Mouse (Mus musculus): ENCODE measurements around the gene Tmf1. TPM values are rescaled to one million over a fixed set of nuclear protein-coding genes. Genes with fewer than 3 reads are reported as not detected.

Tmf1 gene
- total and polyA plus RNA-seq, 2 experiments from 2014 or later = 32.7 to 41.3 TPM

GRCm38 (mm10) chr6:97222321-97222720 is 43.4 kb upstream of the Tmf1 start:
- ATAC-seq (no peak), DNase-seq (no peak)
- no peak overlapping the region for H3K4me3 ChIP-seq (ENCODE audit: low read depth, low read length)
- H3K9ac ChIP-seq = no peak overlapping the region
- H3K9me3 ChIP-seq (ENCODE audit: low read length) = no peaks in the 10 kb centered on the region
- H3K36me3 ChIP-seq (ENCODE audit: insufficient read depth) = no peaks in the 10 kb centered on the region; the same call in 1 of the 2 replicates
- WGBS = 41% methylated on average over 6 of the region's 6 CpGs
- no peak overlapping the region for H3K27ac ChIP-seq (ENCODE audit: low read depth, low read length)
- H3K4me2 ChIP-seq (ENCODE audit: low read depth) = no peak overlapping the region
- peaks cover 5% of the 10 kb centered on the region for H3K4me1 ChIP-seq (ENCODE audit: insufficient read depth)
- no peak for TF ChIP-seq CTCF (IDR thresholded peaks at IDR 0.05; ENCODE audit: low read depth)
- H3K27me3 ChIP-seq (ENCODE audit: insufficient read depth, low read length) = no peaks in the 10 kb centered on the region

DNA sequence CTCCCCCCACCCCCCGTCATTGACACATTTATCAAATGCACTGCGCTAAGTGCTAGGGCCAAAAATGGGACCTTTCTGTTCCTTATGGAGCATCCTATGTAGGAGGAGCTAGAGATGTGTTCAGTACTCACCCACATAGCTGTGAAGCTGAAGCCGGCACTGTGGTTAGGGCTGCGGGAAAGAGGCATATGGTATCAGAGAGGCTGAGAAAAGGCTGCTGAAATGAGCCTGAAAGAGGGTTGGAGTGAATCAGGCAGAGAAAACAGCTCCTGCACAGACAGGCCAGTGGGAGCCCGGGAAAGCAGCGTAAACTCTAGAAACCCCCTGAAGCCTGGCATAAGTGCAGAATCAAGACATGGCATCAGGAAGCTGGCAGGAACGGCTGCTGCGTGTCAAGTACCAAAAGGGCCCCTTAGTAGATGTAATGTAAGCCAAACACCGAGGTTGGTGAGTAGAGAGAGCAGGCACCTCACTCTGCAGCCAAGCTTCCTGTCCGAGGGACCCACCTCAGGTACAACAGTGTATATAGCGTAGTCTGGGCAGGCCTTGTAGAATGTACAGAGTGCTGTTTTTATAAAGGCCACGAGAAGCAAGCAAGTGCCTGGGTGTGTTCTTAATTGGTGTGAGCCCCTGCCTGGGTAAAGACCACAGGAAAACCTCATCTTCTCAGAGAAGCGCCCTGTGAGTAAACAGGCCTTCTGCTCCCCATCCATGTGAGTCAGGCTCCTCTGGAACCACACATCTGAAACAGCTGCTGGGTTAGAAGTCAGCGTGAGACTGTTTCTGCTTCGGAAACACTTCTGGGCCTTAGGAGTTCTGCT is 42.5 kb upstream of the Tmf1 start:
- peaks cover 12% of the 10 kb centered on the region for H3K4me1 ChIP-seq (ENCODE audit: insufficient read depth)
- H3K9ac ChIP-seq = no peak overlapping the region
- H3K27ac ChIP-seq (ENCODE audit: low read depth, low read length) = 0 out of 2 replicates have a peak overlapping the region, but pooled peaks have one; percentile 40
- 52% methylated on average over 15 of the region's 15 CpGs for WGBS
- peak; percentile 47 for DNase-seq
- no peaks in the 10 kb centered on the region for H3K27me3 ChIP-seq (ENCODE audit: insufficient read depth, low read length)
- no peak overlapping the region for H3K4me3 ChIP-seq (ENCODE audit: low read depth, low read length)
- H3K4me2 ChIP-seq (ENCODE audit: low read depth) = peak overlapping the region; percentile 1; the same call in 1 of the 2 replicates
- peak; percentile 78 for ATAC-seq
- TF ChIP-seq CTCF (IDR thresholded peaks at IDR 0.05; ENCODE audit: low read depth) = no peak
- no peaks in the 10 kb centered on the region for H3K9me3 ChIP-seq (ENCODE audit: low read length)
- no peaks in the 10 kb centered on the region; the same call in 1 of the 2 replicates for H3K36me3 ChIP-seq (ENCODE audit: insufficient read depth)

DNA sequence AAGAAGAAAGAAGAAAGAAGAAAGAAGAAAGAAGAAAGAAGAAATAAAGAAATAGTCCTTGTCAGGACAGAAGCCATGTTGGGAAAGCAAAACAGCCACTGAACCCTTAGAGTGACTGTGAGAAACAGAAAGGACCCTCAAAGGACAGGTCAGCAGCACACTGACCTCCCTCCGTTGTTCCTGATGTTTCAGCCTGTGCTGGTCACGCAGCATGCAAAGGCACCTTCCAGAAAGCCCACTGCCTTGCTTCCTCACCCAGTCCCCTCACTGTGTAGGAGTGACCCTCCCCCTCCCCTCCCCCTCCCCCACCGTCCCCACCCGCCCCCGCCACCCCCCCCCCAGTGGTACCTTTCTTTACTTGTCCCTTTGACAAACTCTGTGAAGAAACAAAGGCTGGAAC is 41.8 kb upstream of the Tmf1 start:
- H3K4me1 ChIP-seq (ENCODE audit: insufficient read depth) = peaks cover 12% of the 10 kb centered on the region
- no peak overlapping the region for H3K4me2 ChIP-seq (ENCODE audit: low read depth)
- H3K27ac ChIP-seq (ENCODE audit: low read depth, low read length) = no peak overlapping the region
- H3K36me3 ChIP-seq (ENCODE audit: insufficient read depth) = no peaks in the 10 kb centered on the region; the same call in 1 of the 2 replicates
- no peak for TF ChIP-seq CTCF (IDR thresholded peaks at IDR 0.05; ENCODE audit: low read depth)
- no peak overlapping the region for H3K9ac ChIP-seq
- no peak overlapping the region for H3K4me3 ChIP-seq (ENCODE audit: low read depth, low read length)
- H3K9me3 ChIP-seq (ENCODE audit: low read length) = no peaks in the 10 kb centered on the region
- 52% methylated on average over 4 of the region's 5 CpGs for WGBS
- no peaks in the 10 kb centered on the region for H3K27me3 ChIP-seq (ENCODE audit: insufficient read depth, low read length)
- DNase-seq (no peak), ATAC-seq (no peak)

- Histone ChIP-seq H3K27me3 (ENCODE audit: insufficient read depth, low read length) (no peaks in the 10 kb centered on the region), H3K4me2 (ENCODE audit: low read depth) (no peak overlapping the region), H3K36me3 (ENCODE audit: insufficient read depth) (peaks cover 6% of the 10 kb centered on the region), H3K9me3 (ENCODE audit: low read length) (no peaks in the 10 kb centered on the region), H3K9ac (no peak overlapping the region), H3K4me3 (ENCODE audit: low read depth, low read length) (no peak overlapping the region), H3K27ac (ENCODE audit: low read depth, low read length) (no peak overlapping the region), H3K4me1 (ENCODE audit: insufficient read depth) (peaks cover 23% of the 10 kb centered on the region)
- ATAC-seq (peak; percentile 40; the same call in 1 of the 2 replicates), DNase-seq (peak; percentile 28)
- no peak for TF ChIP-seq CTCF (IDR thresholded peaks at IDR 0.05; ENCODE audit: low read depth)
- 41% methylated on average over 4 of the region's 4 CpGs for WGBS
Observed at GRCm38 (mm10) chr6:97216154-97216821, 37.4 kb upstream of the Tmf1 start.

DNA sequence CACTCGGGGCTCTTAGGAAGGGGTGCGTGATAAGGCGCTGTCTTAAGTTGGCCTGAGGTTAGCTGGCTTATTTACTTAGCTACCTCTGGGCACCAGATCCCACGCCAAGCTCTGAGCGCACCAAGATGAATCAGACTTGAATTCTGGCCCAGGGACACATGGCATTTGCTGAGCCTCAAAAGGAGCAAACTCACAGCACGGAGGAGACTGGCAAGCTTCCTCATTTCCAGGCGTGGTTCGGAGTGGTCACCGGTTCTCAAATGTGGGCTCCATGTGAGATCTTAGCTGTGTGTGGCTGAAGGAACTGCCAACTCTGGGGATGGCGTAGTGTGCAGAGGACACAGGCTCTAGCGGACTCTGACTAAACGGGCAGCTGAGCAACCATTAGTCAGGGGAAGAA is 33.1 kb upstream of the Tmf1 start:
- peak overlapping the region; percentile 62; the same call in 1 of the 2 replicates for H3K9ac ChIP-seq
- peaks cover 18% of the 10 kb centered on the region for H3K4me1 ChIP-seq (ENCODE audit: insufficient read depth)
- H3K4me3 ChIP-seq (ENCODE audit: low read depth, low read length) = peak overlapping the region; percentile 61
- no peaks in the 10 kb centered on the region for H3K9me3 ChIP-seq (ENCODE audit: low read length)
- peaks cover 6% of the 10 kb centered on the region for H3K36me3 ChIP-seq (ENCODE audit: insufficient read depth)
- 40% methylated on average over 12 of the region's 12 CpGs for WGBS
- H3K4me2 ChIP-seq (ENCODE audit: low read depth) = peak overlapping the region; percentile 82
- TF ChIP-seq CTCF (IDR thresholded peaks at IDR 0.05; ENCODE audit: low read depth) = no peak
- ATAC-seq (no peak), DNase-seq (peak; percentile 25)
- no peaks in the 10 kb centered on the region for H3K27me3 ChIP-seq (ENCODE audit: insufficient read depth, low read length)
- no peak overlapping the region for H3K27ac ChIP-seq (ENCODE audit: low read depth, low read length)

DNA sequence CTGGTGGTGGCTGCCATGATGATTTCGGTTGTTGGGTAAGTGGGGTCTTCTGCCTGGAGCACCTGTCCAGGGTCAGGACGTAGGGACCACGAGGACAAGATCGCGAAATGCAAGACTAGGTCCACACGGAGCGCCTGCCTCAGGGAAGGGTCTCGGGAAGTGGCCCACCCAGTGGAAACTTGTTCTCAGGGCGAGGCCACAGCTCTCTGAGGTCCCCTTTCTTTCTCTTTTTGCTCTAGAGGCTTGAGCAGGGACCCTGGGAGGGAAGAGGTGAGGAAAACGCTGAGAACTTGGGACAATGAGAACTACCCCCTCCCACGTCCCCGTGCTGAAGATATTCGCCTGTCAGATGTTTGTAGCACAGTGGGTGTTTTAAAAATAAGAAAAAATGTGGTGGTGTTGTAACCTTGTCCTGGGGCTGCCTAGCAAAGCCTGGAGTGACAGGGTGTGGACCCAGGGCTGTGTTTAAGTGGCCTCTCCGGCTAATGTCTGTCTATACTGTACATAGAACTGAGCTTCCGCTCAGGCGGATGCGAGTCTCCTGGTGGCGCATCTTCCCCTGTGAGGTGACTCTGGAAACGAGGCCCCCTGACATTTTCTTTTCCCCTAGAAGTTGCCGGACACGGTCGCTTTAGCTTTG is 32.2 kb upstream of the Tmf1 start:
- Histone ChIP-seq H3K36me3 (ENCODE audit: insufficient read depth) (peaks cover 6% of the 10 kb centered on the region), H3K27ac (ENCODE audit: low read depth, low read length) (peak overlapping the region; percentile 17; the same call in 1 of the 2 replicates), H3K27me3 (ENCODE audit: insufficient read depth, low read length) (no peaks in the 10 kb centered on the region), H3K9me3 (ENCODE audit: low read length) (no peaks in the 10 kb centered on the region), H3K4me1 (ENCODE audit: insufficient read depth) (peaks cover 13% of the 10 kb centered on the region; the same call in 1 of the 2 replicates), H3K4me3 (ENCODE audit: low read depth, low read length) (peak overlapping the region; percentile 61), H3K9ac (peak overlapping the region; percentile 62), H3K4me2 (ENCODE audit: low read depth) (peak overlapping the region; percentile 82)
- ATAC-seq = peak; percentile 50
- peak; percentile 28 for DNase-seq
- 2% methylated on average over 22 of the region's 22 CpGs for WGBS
- no peak for TF ChIP-seq CTCF (IDR thresholded peaks at IDR 0.05; ENCODE audit: low read depth)
